Mouse (Mus musculus) kidney, embryonic 15.5 days (tissue): Measurements from ENCODE around the gene Gm10447. TPM values are rescaled to one million over a fixed set of nuclear protein-coding genes. Genes with fewer than 3 reads are reported as not detected.

ENCODE experiments used
- ATAC-seq: fragments of 200-750 bp; cut with Nextera tagmentation; replicated peaks from 2 replicates; pipeline ENCODE4 v1.8.0; 2017; ENCODE audit warnings: moderate TSS enrichment; ENCODE audit not compliant: low FRiP score
- H3K27ac ChIP-seq: fragments of 300-500 bp; sonication (generic); 2 replicates; pipeline ENCODE4 v1.5.1; 2015; ENCODE audit warnings: mild to moderate bottlenecking, inconsistent platforms
- H3K27me3 ChIP-seq: fragments of 300-500 bp; sonication (generic); 2 replicates; pipeline ENCODE4 v1.6.1; 2015; ENCODE audit warnings: inconsistent platforms
- H3K36me3 ChIP-seq: fragments of 300-500 bp; sonication (generic); 2 replicates; pipeline ENCODE4 v1.6.1; 2015; ENCODE audit warnings: inconsistent platforms
- H3K4me1 ChIP-seq: fragments of 300-500 bp; sonication (generic); 2 replicates; pipeline ENCODE4 v1.6.1; 2015; ENCODE audit warnings: inconsistent platforms
- H3K4me2 ChIP-seq: fragments of 300-500 bp; sonication (generic); 2 replicates; pipeline ENCODE4 v1.6.1; 2015; ENCODE audit warnings: moderate library complexity, mild to moderate bottlenecking, inconsistent platforms
- H3K4me3 ChIP-seq: fragments of 300-500 bp; sonication (generic); replicated peaks from 2 replicates; pipeline ENCODE4 v1.5.1; 2015; ENCODE audit warnings: mild to moderate bottlenecking, inconsistent platforms
- H3K9ac ChIP-seq: fragments of 300-500 bp; sonication (generic); 2 replicates; pipeline ENCODE4 v1.6.1; 2015; ENCODE audit warnings: mild to moderate bottlenecking, inconsistent platforms
- H3K9me3 ChIP-seq: fragments of 300-500 bp; sonication (generic); replicated peaks from 2 replicates; pipeline ENCODE4 v1.6.1; 2016; ENCODE audit warnings: inconsistent platforms
- WGBS: fragments of 180-500 bp; shearing (Covaris S2); methylation state at CpG from one replicate; pipeline ENCODE4 v1.1.7; 2015; ENCODE audit warnings: mixed read lengths; 5-methylcytosine and 5-hydroxymethylcytosine counted together
- microRNA-seq: library from miRNA; unstranded; fragments of <30 nt; microRNA quantifications from one replicate; pipeline ENCODE4, GENCODE M21; 2016
- polyA plus RNA-seq: library from polyadenylated mRNA; unstranded; fragments of >200 nt; fragmentation: Nextera tagmentation; extraction: Ambion mirVana; gene quantifications from 2 replicates; pipeline ENCODE4 v1.2.1, GENCODE M21; 2015

The Gm10447 gene
- polyA plus RNA-seq, 1 experiment from 2014 or later, result not detected

- peaks cover 95% of the 10 kb centered on the region for H3K36me3 ChIP-seq
- H3K27me3 ChIP-seq, result no peaks in the 10 kb centered on the region
- no peak for ATAC-seq
- H3K4me3 ChIP-seq, result no peak overlapping the region
- H3K9me3 ChIP-seq, result no peaks in the 10 kb centered on the region
- 92% methylated on average over 4 of the region's 4 CpGs for WGBS
- H3K27ac ChIP-seq, result no peak overlapping the region
- no peaks in the 10 kb centered on the region for H3K4me1 ChIP-seq
- no peak overlapping the region for H3K4me2 ChIP-seq
- H3K9ac ChIP-seq, result no peak overlapping the region
These were observed 43.0 kb downstream of the Gm10447 start for GRCm38 (mm10) chr11:53413871-53414270.

GRCm38 (mm10) chr11:53411738-53412137 lies 45.2 kb downstream of the Gm10447 start:
- H3K4me1 ChIP-seq, result no peaks in the 10 kb centered on the region
- no peak overlapping the region for H3K4me3 ChIP-seq
- H3K27me3 ChIP-seq, result no peaks in the 10 kb centered on the region
- H3K9me3 ChIP-seq, result no peaks in the 10 kb centered on the region
- H3K36me3 ChIP-seq, result peaks cover 93% of the 10 kb centered on the region
- ATAC-seq, result no peak
- H3K4me2 ChIP-seq, result no peak overlapping the region
- H3K27ac ChIP-seq, result no peak overlapping the region
- H3K9ac ChIP-seq, result no peak overlapping the region

Small RNA genes within 50 kb of the gene (microRNA-seq; reads per million reads assigned to microRNA genes)
- gene Mir6920, result not detected

Other genes with a start within 250 kb of the Gm10447 start
- gene Hspa4, start 156.7 kb downstream of the Gm10447 start, polyA plus RNA-seq, result 91.0 and 94.6 TPM in 2 replicates
- 22.8 and 24.3 TPM in 2 replicates for gene Zcchc10, start 132.4 kb downstream of the Gm10447 start, polyA plus RNA-seq
- gene Aff4, start 106.3 kb downstream of the Gm10447 start, polyA plus RNA-seq, result 32.1 and 38.0 TPM in 2 replicates
- 0.32 and 0.46 TPM in 2 replicates for gene Leap2, start 33.9 kb downstream of the Gm10447 start, polyA plus RNA-seq
- 629 and 653 TPM in 2 replicates for gene Uqcrq, start 26.3 kb downstream of the Gm10447 start, polyA plus RNA-seq
- 2.2 and 2.3 TPM in 2 replicates for gene Gdf9, start 26.1 kb downstream of the Gm10447 start, polyA plus RNA-seq
- 1.7 and 2.3 TPM in 2 replicates for gene Shroom1, start 95 bp upstream of the Gm10447 start, polyA plus RNA-seq
- gene Gm9837, start 13.4 kb upstream of the Gm10447 start, polyA plus RNA-seq, result not detected in 2 replicates
- not detected in 2 replicates for gene Gm9945, start 23.1 kb upstream of the Gm10447 start, polyA plus RNA-seq
- 0.23 and 0.32 TPM in 2 replicates for gene Sowaha, start 23.2 kb upstream of the Gm10447 start, polyA plus RNA-seq
- gene Sept8, start 62.1 kb upstream of the Gm10447 start, polyA plus RNA-seq, result 21.9 and 25.6 TPM in 2 replicates
- 65.6 and 68.6 TPM in 2 replicates for gene Kif3a, start 110.3 kb upstream of the Gm10447 start, polyA plus RNA-seq
- gene Il4, start 161.6 kb upstream of the Gm10447 start, polyA plus RNA-seq, result 1.2 and 1.3 TPM in 2 replicates
- not detected in 2 replicates for gene Il13, start 177.6 kb upstream of the Gm10447 start, polyA plus RNA-seq